Mouse (Mus musculus): ENCODE results near the gene Trmt2b. TPM values are rescaled to one million over a fixed set of nuclear protein-coding genes. Genes with fewer than 3 reads are reported as not detected.

Gene Trmt2b
- polyA plus RNA-seq, 1 experiment = 5.9 TPM

DNA sequence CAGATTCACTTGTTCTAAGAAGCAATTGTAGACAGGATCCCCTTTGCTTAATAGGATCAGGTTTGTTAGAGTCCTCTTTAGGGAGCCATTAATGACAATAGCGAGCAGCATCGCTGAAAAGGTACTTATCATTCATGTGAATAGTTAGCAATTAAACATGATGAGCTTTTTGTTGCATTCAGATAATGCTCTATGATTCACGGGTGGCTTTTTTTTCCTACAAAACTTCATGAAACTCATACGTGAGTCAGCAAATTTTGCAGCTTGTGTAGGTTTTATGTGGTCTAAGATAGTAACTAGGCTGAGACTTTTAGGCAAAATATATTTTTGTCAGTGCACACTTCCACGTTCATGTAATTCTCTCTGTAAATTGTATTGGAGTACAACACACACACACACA, 23.4 kb upstream of the Trmt2b start:
- TF ChIP-seq POLR2A (IDR thresholded peaks at IDR 0.05; ENCODE audit: low read depth, low read length) (no peak), CTCF (IDR thresholded peaks at IDR 0.05; ENCODE audit: extremely low read depth, insufficient read depth, insufficient read length, insufficient replicate concordance) (no peak)
- Histone ChIP-seq H3K27me3 (ENCODE audit: control insufficient read depth, insufficient read depth, low read length) (no peaks in the 10 kb centered on the region), H3K27ac (ENCODE audit: insufficient read depth, low read length) (no peak overlapping the region), H3K36me3 (ENCODE audit: control insufficient read depth, insufficient read depth, low read length) (no peaks in the 10 kb centered on the region), H3K4me1 (ENCODE audit: control insufficient read depth, insufficient read depth, insufficient read length) (peaks cover 3% of the 10 kb centered on the region; the same call in 1 of the 2 replicates), H3K4me3 (ENCODE audit: extremely low read depth, insufficient read depth, insufficient read length) (no peak overlapping the region)
- no peak for DNase-seq (ENCODE audit: low read depth in 1 of 2, low spot score in 2 of 2)
- 54% methylated on average over 5 of the region's 5 CpGs for WGBS

DNA sequence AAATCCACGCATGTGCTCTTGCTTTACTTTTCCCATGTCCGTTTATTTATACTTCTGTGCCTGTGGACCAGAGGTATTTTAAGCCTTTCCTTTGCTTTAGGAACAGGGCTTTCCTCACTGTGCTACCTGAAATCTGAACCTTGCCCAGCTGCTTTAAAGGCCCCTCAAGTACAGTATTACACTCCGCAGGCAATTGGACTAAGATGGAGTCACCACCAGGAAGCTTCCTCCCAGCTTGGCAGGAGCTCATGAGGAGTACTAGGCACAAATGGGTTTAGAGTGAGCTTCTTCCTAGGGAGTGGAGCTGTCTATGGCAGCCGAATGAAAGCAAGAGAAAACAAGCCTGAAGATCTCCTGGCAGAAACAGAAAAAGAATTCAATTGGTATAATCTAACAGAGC, 20.4 kb upstream of the Trmt2b start:
- WGBS = 79% methylated on average over 4 of the region's 4 CpGs
- H3K27me3 ChIP-seq (ENCODE audit: control insufficient read depth, insufficient read depth, low read length) = no peaks in the 10 kb centered on the region
- peaks cover 3% of the 10 kb centered on the region; the same call in 1 of the 2 replicates for H3K4me1 ChIP-seq (ENCODE audit: control insufficient read depth, insufficient read depth, insufficient read length)
- DNase-seq (ENCODE audit: low read depth in 1 of 2, low spot score in 2 of 2) = no peak
- TF ChIP-seq POLR2A (IDR thresholded peaks at IDR 0.05; ENCODE audit: low read depth, low read length) = no peak
- no peak for TF ChIP-seq CTCF (IDR thresholded peaks at IDR 0.05; ENCODE audit: extremely low read depth, insufficient read depth, insufficient read length, insufficient replicate concordance)
- no peak overlapping the region for H3K27ac ChIP-seq (ENCODE audit: insufficient read depth, low read length)
- no peaks in the 10 kb centered on the region for H3K36me3 ChIP-seq (ENCODE audit: control insufficient read depth, insufficient read depth, low read length)
- H3K4me3 ChIP-seq (ENCODE audit: extremely low read depth, insufficient read depth, insufficient read length) = no peak overlapping the region

DNA sequence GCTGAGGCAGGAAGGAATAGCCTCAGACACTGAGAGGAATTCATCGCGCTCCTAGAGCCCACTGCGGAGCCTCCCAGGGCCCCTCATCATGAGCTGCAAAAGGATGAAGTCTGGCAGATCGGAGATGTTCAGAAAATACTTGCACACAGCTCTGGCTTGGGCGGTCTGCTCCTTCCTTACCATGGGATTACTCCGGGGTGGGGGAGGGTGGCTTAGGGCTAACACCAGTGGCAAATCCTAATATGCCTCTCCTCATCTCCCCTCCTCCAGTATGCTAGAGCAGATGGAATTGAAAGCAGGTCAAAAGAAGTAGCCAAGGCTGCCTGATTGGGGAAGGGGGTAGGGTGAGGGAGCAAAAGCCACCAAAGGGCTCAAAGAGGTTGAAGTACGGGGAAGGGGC, 20.0 kb upstream of the Trmt2b start:
- WGBS = 66% methylated on average over 7 of the region's 7 CpGs
- peaks cover 3% of the 10 kb centered on the region; the same call in 1 of the 2 replicates for H3K4me1 ChIP-seq (ENCODE audit: control insufficient read depth, insufficient read depth, insufficient read length)
- TF ChIP-seq CTCF (IDR thresholded peaks at IDR 0.05; ENCODE audit: extremely low read depth, insufficient read depth, insufficient read length, insufficient replicate concordance) (no peak), POLR2A (IDR thresholded peaks at IDR 0.05; ENCODE audit: low read depth, low read length) (no peak)
- H3K27me3 ChIP-seq (ENCODE audit: control insufficient read depth, insufficient read depth, low read length) = no peaks in the 10 kb centered on the region
- H3K36me3 ChIP-seq (ENCODE audit: control insufficient read depth, insufficient read depth, low read length) = no peaks in the 10 kb centered on the region
- no peak for DNase-seq (ENCODE audit: low read depth in 1 of 2, low spot score in 2 of 2)
- H3K4me3 ChIP-seq (ENCODE audit: extremely low read depth, insufficient read depth, insufficient read length) = no peak overlapping the region
- peak overlapping the region; percentile 9; the same call in 1 of the 2 replicates for H3K27ac ChIP-seq (ENCODE audit: insufficient read depth, low read length)

DNA sequence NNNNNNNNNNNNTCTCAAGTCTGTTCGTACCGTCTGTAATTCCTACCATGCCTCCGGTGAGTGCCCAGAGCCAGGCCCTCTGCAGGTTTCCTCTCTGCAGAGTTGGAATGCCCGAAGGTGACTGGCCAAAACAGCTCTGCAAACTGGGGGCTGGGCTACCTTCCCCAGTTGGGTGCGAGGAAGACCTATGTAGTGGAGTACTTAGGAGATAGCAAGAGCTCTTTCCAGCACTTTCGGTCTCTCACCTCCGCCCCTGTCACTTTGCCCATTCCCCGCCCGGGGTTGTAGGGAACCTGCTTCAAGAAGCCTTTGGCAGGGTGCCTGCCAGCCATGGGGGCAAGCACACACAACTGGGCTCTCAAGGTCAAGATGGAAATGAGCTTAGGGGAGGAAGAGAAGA, 19.5 kb upstream of the Trmt2b start:
- H3K4me3 ChIP-seq (ENCODE audit: extremely low read depth, insufficient read depth, insufficient read length) = peak overlapping the region; percentile 27; the same call in 1 of the 2 replicates
- TF ChIP-seq CTCF (IDR thresholded peaks at IDR 0.05; ENCODE audit: extremely low read depth, insufficient read depth, insufficient read length, insufficient replicate concordance) (no peak), POLR2A (IDR thresholded peaks at IDR 0.05; ENCODE audit: low read depth, low read length) (no peak)
- WGBS = 44% methylated on average over 9 of the region's 9 CpGs
- peak overlapping the region; percentile 9; the same call in 1 of the 2 replicates for H3K27ac ChIP-seq (ENCODE audit: insufficient read depth, low read length)
- DNase-seq (ENCODE audit: low read depth in 1 of 2, low spot score in 2 of 2) = no peak
- H3K4me1 ChIP-seq (ENCODE audit: control insufficient read depth, insufficient read depth, insufficient read length) = peaks cover 3% of the 10 kb centered on the region; the same call in 1 of the 2 replicates
- no peaks in the 10 kb centered on the region for H3K27me3 ChIP-seq (ENCODE audit: control insufficient read depth, insufficient read depth, low read length)
- H3K36me3 ChIP-seq (ENCODE audit: control insufficient read depth, insufficient read depth, low read length) = no peaks in the 10 kb centered on the region

DNA sequence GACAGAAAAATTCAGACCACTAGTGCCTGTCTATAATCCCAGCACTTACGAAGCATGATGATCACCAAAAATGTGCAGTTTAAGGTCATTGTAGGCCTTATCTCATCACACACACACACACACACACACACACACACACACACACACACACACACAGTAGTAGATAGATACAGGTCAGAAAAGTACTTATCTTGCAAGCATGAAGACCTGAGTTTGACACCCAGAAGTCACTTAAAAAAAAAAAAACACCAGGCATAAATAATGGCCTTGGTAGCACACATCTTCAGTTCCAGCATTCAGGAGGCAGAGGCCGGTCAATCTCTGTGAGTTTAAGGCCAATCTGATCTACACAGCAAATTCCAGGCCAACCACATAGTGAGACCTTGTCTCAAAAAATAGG, 10.5 kb upstream of the Trmt2b start:
- H3K27me3 ChIP-seq (ENCODE audit: control insufficient read depth, insufficient read depth, low read length) = no peaks in the 10 kb centered on the region
- 93% methylated on average over 2 of the region's 2 CpGs for WGBS
- no peaks in the 10 kb centered on the region for H3K36me3 ChIP-seq (ENCODE audit: control insufficient read depth, insufficient read depth, low read length)
- no peak for TF ChIP-seq CTCF (IDR thresholded peaks at IDR 0.05; ENCODE audit: extremely low read depth, insufficient read depth, insufficient read length, insufficient replicate concordance)
- TF ChIP-seq POLR2A (IDR thresholded peaks at IDR 0.05; ENCODE audit: low read depth, low read length) = no peak
- no peak overlapping the region for H3K27ac ChIP-seq (ENCODE audit: insufficient read depth, low read length)
- no peaks in the 10 kb centered on the region for H3K4me1 ChIP-seq (ENCODE audit: control insufficient read depth, insufficient read depth, insufficient read length)
- no peak for DNase-seq (ENCODE audit: low read depth in 1 of 2, low spot score in 2 of 2)
- no peak overlapping the region for H3K4me3 ChIP-seq (ENCODE audit: extremely low read depth, insufficient read depth, insufficient read length)

DNA sequence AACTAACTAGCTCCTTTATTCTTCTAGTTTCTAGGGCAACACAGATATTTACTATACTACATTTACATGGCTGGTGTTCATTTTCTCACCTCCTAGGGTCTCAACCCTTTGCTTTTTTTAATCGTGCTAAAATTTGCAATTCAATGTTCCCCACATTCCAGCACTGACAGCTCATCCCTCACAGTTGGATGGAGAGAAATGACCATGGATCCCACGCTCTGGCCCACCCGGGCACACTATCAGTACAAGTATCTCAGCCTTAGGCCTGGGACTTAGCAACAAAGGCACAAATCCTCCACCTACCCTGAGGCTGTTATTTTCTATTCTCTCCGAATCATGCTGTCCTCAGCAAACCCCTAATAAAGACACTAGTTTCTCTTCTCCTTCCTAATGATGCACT, 9.0 kb upstream of the Trmt2b start:
- H3K27me3 ChIP-seq (ENCODE audit: control insufficient read depth, insufficient read depth, low read length) = no peaks in the 10 kb centered on the region
- H3K36me3 ChIP-seq (ENCODE audit: control insufficient read depth, insufficient read depth, low read length) = no peaks in the 10 kb centered on the region
- no peak overlapping the region for H3K4me3 ChIP-seq (ENCODE audit: extremely low read depth, insufficient read depth, insufficient read length)
- TF ChIP-seq POLR2A (IDR thresholded peaks at IDR 0.05; ENCODE audit: low read depth, low read length) (no peak), CTCF (IDR thresholded peaks at IDR 0.05; ENCODE audit: extremely low read depth, insufficient read depth, insufficient read length, insufficient replicate concordance) (no peak)
- H3K27ac ChIP-seq (ENCODE audit: insufficient read depth, low read length) = no peak overlapping the region
- DNase-seq (ENCODE audit: low read depth in 1 of 2, low spot score in 2 of 2) = no peak
- WGBS = 77% methylated on average over 4 of the region's 4 CpGs
- H3K4me1 ChIP-seq (ENCODE audit: control insufficient read depth, insufficient read depth, insufficient read length) = no peaks in the 10 kb centered on the region

DNA sequence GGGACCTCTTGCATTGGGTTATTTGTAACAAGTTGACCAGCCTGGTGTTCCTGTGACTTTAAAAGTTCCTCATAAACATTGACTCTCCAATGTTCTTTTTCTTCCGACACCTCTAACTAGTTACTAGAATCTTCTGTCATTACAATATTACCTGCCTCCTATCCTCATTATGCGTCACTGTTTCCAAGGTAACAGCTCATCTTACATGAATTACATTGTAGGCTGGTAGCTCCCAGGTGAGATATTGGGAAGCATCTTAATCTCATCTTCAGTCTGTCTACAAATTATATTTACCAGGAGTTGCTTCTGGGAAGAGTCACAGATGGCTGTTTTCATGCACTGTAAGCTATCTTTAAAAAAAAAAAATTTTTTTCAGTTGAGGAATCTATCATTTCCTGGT, 8.3 kb upstream of the Trmt2b start:
- WGBS = 91% methylated on average over 2 of the region's 2 CpGs
- Histone ChIP-seq H3K4me1 (ENCODE audit: control insufficient read depth, insufficient read depth, insufficient read length) (no peaks in the 10 kb centered on the region), H3K27ac (ENCODE audit: insufficient read depth, low read length) (no peak overlapping the region), H3K27me3 (ENCODE audit: control insufficient read depth, insufficient read depth, low read length) (no peaks in the 10 kb centered on the region), H3K4me3 (ENCODE audit: extremely low read depth, insufficient read depth, insufficient read length) (no peak overlapping the region), H3K36me3 (ENCODE audit: control insufficient read depth, insufficient read depth, low read length) (no peaks in the 10 kb centered on the region)
- no peak for DNase-seq (ENCODE audit: low read depth in 1 of 2, low spot score in 2 of 2)
- TF ChIP-seq CTCF (IDR thresholded peaks at IDR 0.05; ENCODE audit: extremely low read depth, insufficient read depth, insufficient read length, insufficient replicate concordance) = no peak
- no peak for TF ChIP-seq POLR2A (IDR thresholded peaks at IDR 0.05; ENCODE audit: low read depth, low read length)
